ENCODE assay signal across 20 mouse cellular contexts in genomic region chr3:59406035-59406434, GRCm38 (mm10).
DNase-seq lines count a peak whose midpoint lies in the region; ATAC-seq and TF ChIP-seq lines count a peak whose summit lies in the region.
"Had no signal": no experiment of that assay in that cellular context is flagged by ENCODE, and none has a peak within 500 bp of the region (broad histone marks: within the 10 kb centered on the region; RNA-seq: fewer than 3 reads in every experiment).

No protein-coding gene starts in this region.

- no peaks in the 10 kb centered on the region for H3K79me2 ChIP-seq in CH12.LX (replicated peaks; ENCODE audit: control insufficient read depth, extremely low read depth, insufficient read depth, poor library complexity, severe bottlenecking)

- TF ChIP-seq RAD21 in CH12.LX (IDR thresholded peaks at IDR 0.05; ENCODE audit: low read depth, low read length) = no peak

- peak; percentile 21 to 38 for DNase-seq in heart, adult 9 months (ENCODE audit: low spot score in 2 of 2)
- DNase-seq in CH12.LX (ENCODE audit: extremely low read depth) = peak; percentile 12
- DNase-seq in cerebellum, adult 18-20 months = peak; percentile 55 to 58
- DNase-seq in cerebellum, postnatal 25 days = peak; percentile 78
- DNase-seq in lung, postnatal 4 days = no peak
- no peak for DNase-seq in kidney, postnatal 14 days
- DNase-seq: adrenal gland, postnatal 10 days; gastrocnemius, adult 2 months; layer of hippocampus, postnatal 36 days; liver; lung, postnatal 10 days; midbrain, embryonic 14.5 days had no signal

- no peak overlapping the region for H3K9ac ChIP-seq in heart, embryonic 12.5 days
- H3K9ac ChIP-seq in CH12.LX (ENCODE audit: insufficient read depth, low read depth) = no peak overlapping the region
- H3K9ac ChIP-seq: hindbrain, embryonic 15.5 days; neural tube, embryonic 15.5 days; stomach, embryonic 15.5 days had no signal

- H3K27ac ChIP-seq in heart, embryonic 12.5 days (ENCODE audit: poor library complexity, severe bottlenecking) = no peak overlapping the region
- H3K27ac ChIP-seq in CH12.LX (ENCODE audit: insufficient read depth, low read depth) = no peak overlapping the region
- H3K27ac ChIP-seq: embryonic facial prominence, embryonic 10.5 days; gastrocnemius, adult 2 months; heart, adult 2 months; hindbrain, embryonic 15.5 days; kidney, postnatal 0 days; neural tube, embryonic 15.5 days; stomach, embryonic 15.5 days had no signal

- WGBS in heart, embryonic 12.5 days = 90% methylated on average over 3 of the region's 3 CpGs

- TF ChIP-seq CTCF in CH12.LX (conservative IDR thresholded peaks at IDR 0.05 in 1 of 2, IDR thresholded peaks at IDR 0.05 in 1 of 2; ENCODE audit: low read depth in 2 of 2, low read length in 2 of 2) = no peak

- H3K9me3 ChIP-seq in heart, embryonic 12.5 days (replicated peaks) = no peaks in the 10 kb centered on the region
- H3K9me3 ChIP-seq in CH12.LX (replicated peaks; ENCODE audit: low read length) = no peaks in the 10 kb centered on the region
- H3K9me3 ChIP-seq: embryonic facial prominence, embryonic 10.5 days; hindbrain, embryonic 15.5 days; neural tube, embryonic 15.5 days; stomach, embryonic 15.5 days had no signal

- H3K36me3 ChIP-seq in heart, embryonic 12.5 days = no peaks in the 10 kb centered on the region
- H3K36me3 ChIP-seq in CH12.LX (replicated peaks in 1 of 2; ENCODE audit: control insufficient read depth in 1 of 2, insufficient read depth in 1 of 2, low read length in 1 of 2) = no peaks in the 10 kb centered on the region
- H3K36me3 ChIP-seq: embryonic facial prominence, embryonic 10.5 days; hindbrain, embryonic 15.5 days; neural tube, embryonic 15.5 days; stomach, embryonic 15.5 days had no signal

- dilution Hi-C loops in CH12.LX (cut with MboI; ENCODE audit: extremely low pct_ligation_motif_present, extremely low pct_unique_long_range_greater_than_20kb, low sequenced_read_pairs) = no loop called here

- no peak for TF ChIP-seq EP300 in CH12.LX (IDR thresholded peaks at IDR 0.05; ENCODE audit: low read length)

- H3K4me3 ChIP-seq in heart, embryonic 12.5 days = no peak overlapping the region
- no peak overlapping the region for H3K4me3 ChIP-seq in CH12.LX (replicated peaks in 1 of 3; ENCODE audit: low read depth in 2 of 3, low read length in 2 of 3, poor library complexity in 1 of 3)
- H3K4me3 ChIP-seq: embryonic facial prominence, embryonic 10.5 days; gastrocnemius, adult 2 months; heart, adult 2 months; hindbrain, embryonic 15.5 days; neural tube, embryonic 15.5 days; stomach, embryonic 15.5 days had no signal

- in situ Hi-C loops in CH12.LX (cut with MboI; ENCODE audit: low pct_ligation_motif_present, low pct_unique_long_range_greater_than_20kb, low sequenced_read_pairs) = no loop called here

- TF ChIP-seq POLR2A in CH12.LX (IDR thresholded peaks at IDR 0.05; ENCODE audit: low read depth, low read length) = no peak

- no peak overlapping the region for H3K4me2 ChIP-seq in heart, embryonic 12.5 days
- no peak overlapping the region for H3K4me2 ChIP-seq in CH12.LX (ENCODE audit: insufficient read depth, low read depth, poor library complexity, severe bottlenecking)
- H3K4me2 ChIP-seq: hindbrain, embryonic 15.5 days; neural tube, embryonic 15.5 days; stomach, embryonic 15.5 days had no signal

- H3K4me1 ChIP-seq in heart, embryonic 12.5 days (replicated peaks) = no peaks in the 10 kb centered on the region
- peaks cover 0 to 6% of the 10 kb centered on the region in 2 experiments; a peak in 1 of 4 replicates for H3K4me1 ChIP-seq in CH12.LX (ENCODE audit: control insufficient read depth in 1 of 2, insufficient read depth in 2 of 2)
- H3K4me1 ChIP-seq: embryonic facial prominence, embryonic 10.5 days; hindbrain, embryonic 15.5 days; neural tube, embryonic 15.5 days; stomach, embryonic 15.5 days had no signal

- ATAC-seq in heart, embryonic 12.5 days (ENCODE audit: insufficient number of reproducible peaks, low FRiP score) = no peak
- ATAC-seq: intestine, postnatal 0 days had no signal

- H3K27me3 ChIP-seq in heart, embryonic 12.5 days (replicated peaks) = no peaks in the 10 kb centered on the region
- no peaks in the 10 kb centered on the region for H3K27me3 ChIP-seq in CH12.LX (replicated peaks)
- H3K27me3 ChIP-seq: hindbrain, embryonic 15.5 days; neural tube, embryonic 15.5 days; stomach, embryonic 15.5 days had no signal

TF ChIP-seq in CH12.LX, 34 proteins besides CTCF, POLR2A, EP300 and RAD21:
- no peak for TF ChIP-seq MAX (IDR thresholded peaks at IDR 0.05; ENCODE audit: low read length)
- TF ChIP-seq NELFE (IDR thresholded peaks at IDR 0.05; ENCODE audit: low read depth, low read length) = no peak
- TF ChIP-seq CHD2 (IDR thresholded peaks at IDR 0.05; ENCODE audit: low read length) = no peak
- TF ChIP-seq TCF12 (IDR thresholded peaks at IDR 0.05; ENCODE audit: low read depth, low read length) = no peak
- TF ChIP-seq ZNF384 (IDR thresholded peaks at IDR 0.05; ENCODE audit: low read depth, low read length) = no peak
- no peak for TF ChIP-seq BHLHE40 (IDR thresholded peaks at IDR 0.05; ENCODE audit: low read depth, low read length)
- TF ChIP-seq KAT2A (IDR thresholded peaks at IDR 0.05; ENCODE audit: insufficient replicate concordance, low read length) = no peak
- no peak for TF ChIP-seq NRF1 (IDR thresholded peaks at IDR 0.05; ENCODE audit: low read depth, low read length)
- TF ChIP-seq MYC (IDR thresholded peaks at IDR 0.05; ENCODE audit: low read depth, low read length) = no peak
- TF ChIP-seq ELF1 (IDR thresholded peaks at IDR 0.05; ENCODE audit: low read depth, low read length) = no peak
- TF ChIP-seq ZKSCAN1 (IDR thresholded peaks at IDR 0.05; ENCODE audit: borderline replicate concordance, low read depth, low read length) = no peak
- no peak for TF ChIP-seq USF2 (conservative IDR thresholded peaks at IDR 0.05; ENCODE audit: low read depth, low read length)
- no peak for TF ChIP-seq RCOR1 (conservative IDR thresholded peaks at IDR 0.05; ENCODE audit: low read depth, low read length)
- no peak for TF ChIP-seq E2F4 (IDR thresholded peaks at IDR 0.05; ENCODE audit: insufficient replicate concordance, low read depth, low read length)
- TF ChIP-seq GABPA (IDR thresholded peaks at IDR 0.05; ENCODE audit: insufficient replicate concordance, low read depth, low read length) = no peak
- no peak for TF ChIP-seq JUND (conservative IDR thresholded peaks at IDR 0.05; ENCODE audit: low read depth, low read length)
- TF ChIP-seq SIN3A (IDR thresholded peaks at IDR 0.05; ENCODE audit: low read length) = no peak
- TF ChIP-seq MAZ (IDR thresholded peaks at IDR 0.05; ENCODE audit: low read depth, low read length) = no peak
- no peak for TF ChIP-seq HCFC1 (IDR thresholded peaks at IDR 0.05; ENCODE audit: low read depth, low read length)
TF ChIP-seq in CH12.LX: peak in this region for 0.

Comparison
In these comparisons a context has a peak if more than half of its experiments do, and no peak if none do; other contexts are left out.
1. DNase-seq: peak in heart, adult 9 months (2 of 2), CH12.LX (single experiment), cerebellum, adult 18-20 months (2 of 2) and cerebellum, postnatal 25 days (2 of 2); none in lung, postnatal 4 days (0 of 2) and kidney, postnatal 14 days (single experiment).